Mouse (Mus musculus) neural tube, embryonic 13.5 days (tissue): ENCODE data around the gene Sec1. TPM values are rescaled to one million over a fixed set of nuclear protein-coding genes. Genes with fewer than 3 reads are reported as not detected.

ENCODE experiments used
- ATAC-seq: fragments of 200-750 bp; cut with Nextera tagmentation; 2 replicates; pipeline ENCODE4 v1.8.0; 2017; ENCODE audit warnings: low read depth, mild to moderate bottlenecking, moderate TSS enrichment, moderate library complexity
- H3K27ac ChIP-seq: fragments of 300-500 bp; sonication (generic); replicated peaks from 2 replicates; pipeline ENCODE4 v1.5.1; 2015; ENCODE audit warnings: moderate library complexity, mild to moderate bottlenecking, inconsistent platforms
- H3K27me3 ChIP-seq: fragments of 300-500 bp; sonication (generic); 2 replicates; pipeline ENCODE4 v1.6.1; 2015; ENCODE audit warnings: mild to moderate bottlenecking, inconsistent platforms
- H3K36me3 ChIP-seq: fragments of 300-500 bp; sonication (generic); 2 replicates; pipeline ENCODE4 v1.6.1; 2015; ENCODE audit warnings: mild to moderate bottlenecking, inconsistent platforms
- H3K4me1 ChIP-seq: fragments of 300-500 bp; sonication (generic); replicated peaks from 2 replicates; pipeline ENCODE4 v1.6.1; 2015; ENCODE audit warnings: inconsistent platforms
- H3K4me2 ChIP-seq: fragments of 300-500 bp; sonication (generic); 2 replicates; pipeline ENCODE4 v1.6.1; 2015; ENCODE audit warnings: inconsistent platforms, mild to moderate bottlenecking, moderate library complexity
- H3K4me3 ChIP-seq: fragments of 300-500 bp; sonication (generic); 2 replicates; pipeline ENCODE4 v1.5.1; 2015; ENCODE audit warnings: mild to moderate bottlenecking, inconsistent platforms
- H3K9ac ChIP-seq: fragments of 300-500 bp; sonication (generic); 2 replicates; pipeline ENCODE4 v1.6.1; 2015; ENCODE audit warnings: moderate library complexity, mild to moderate bottlenecking, inconsistent platforms
- H3K9me3 ChIP-seq: fragments of 300-500 bp; sonication (generic); 2 replicates; pipeline ENCODE4 v1.6.1; 2016; ENCODE audit warnings: inconsistent platforms
- WGBS: fragments of 180-500 bp; shearing (Covaris S2); methylation state at CpG from one replicate; pipeline ENCODE4 v1.1.7; 2015; 5-methylcytosine and 5-hydroxymethylcytosine counted together
- polyA plus RNA-seq: library from polyadenylated mRNA; unstranded; fragments of >200 nt; fragmentation: Nextera tagmentation; extraction: Ambion mirVana; gene quantifications from 2 replicates; pipeline ENCODE4 v1.2.1, GENCODE M21; 2015

Sec1 gene
- 0.52 and 0.93 TPM in 2 replicates for polyA plus RNA-seq

DNA sequence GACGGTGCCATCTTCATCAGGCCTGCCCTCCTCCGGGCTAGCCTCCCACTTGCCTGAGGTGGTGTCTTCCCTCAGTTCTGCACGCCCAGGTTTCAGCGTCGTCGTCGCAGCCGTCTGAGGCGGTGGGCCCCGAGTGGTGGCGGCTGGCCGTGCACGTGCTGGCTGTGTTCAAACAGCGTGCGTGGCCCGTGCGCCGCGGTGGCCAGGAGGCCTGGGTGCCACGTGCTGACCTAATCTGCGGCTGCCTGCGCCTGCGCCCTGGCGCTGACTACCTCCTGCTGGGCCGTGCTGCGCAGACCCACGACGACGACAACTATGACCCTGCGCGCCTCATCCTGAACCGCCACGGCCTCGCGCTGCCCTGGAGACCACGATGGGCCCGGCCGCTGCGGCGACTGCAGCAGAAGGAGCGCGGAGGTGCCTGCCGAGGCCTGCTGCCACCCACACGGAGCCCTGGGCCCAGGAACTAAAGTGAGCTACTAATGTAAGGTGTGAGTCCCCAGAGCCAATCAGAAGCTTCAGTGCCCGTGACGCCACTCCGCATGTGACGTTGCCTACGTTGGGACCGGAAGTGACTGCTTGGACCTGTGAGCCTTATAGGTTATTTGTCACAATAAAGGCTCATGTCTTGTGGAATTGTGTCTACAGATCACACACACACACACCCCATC is at the start of gene Sec1:
Sec1 (minus strand) TSS at position 482 of the 671 bp plus-strand sequence.
- no peak within 1 kb of the TSS for H3K4me2 ChIP-seq
- H3K9ac ChIP-seq: no peak within 1 kb of the TSS
- peaks cover 12% of the 10 kb centered on the region for H3K27me3 ChIP-seq
- H3K4me3 ChIP-seq: no peak within 1 kb of the TSS
- H3K27ac ChIP-seq: no peak within 1 kb of the TSS
- peaks cover 8% of the 10 kb centered on the region; the same call in 1 of the 2 replicates for H3K4me1 ChIP-seq
- ATAC-seq: no peak
- WGBS: 87% methylated on average over 50 of the region's 50 CpGs
- H3K36me3 ChIP-seq: no peaks in the 10 kb centered on the region
- no peaks in the 10 kb centered on the region for H3K9me3 ChIP-seq

- Histone ChIP-seq H3K4me1 (no peaks in the 10 kb centered on the region), H3K27me3 (peaks cover 11% of the 10 kb centered on the region; the same call in 1 of the 2 replicates), H3K9ac (no peak overlapping the region), H3K4me2 (peak overlapping the region; percentile 30), H3K36me3 (no peaks in the 10 kb centered on the region), H3K27ac (no peak overlapping the region), H3K9me3 (no peaks in the 10 kb centered on the region), H3K4me3 (no peak overlapping the region)
- 35% methylated on average over 19 of the region's 19 CpGs for WGBS
- ATAC-seq: no peak
These were observed 48.1 kb upstream of the Sec1 start for GRCm38 (mm10) chr7:45742338-45742737.

DNA sequence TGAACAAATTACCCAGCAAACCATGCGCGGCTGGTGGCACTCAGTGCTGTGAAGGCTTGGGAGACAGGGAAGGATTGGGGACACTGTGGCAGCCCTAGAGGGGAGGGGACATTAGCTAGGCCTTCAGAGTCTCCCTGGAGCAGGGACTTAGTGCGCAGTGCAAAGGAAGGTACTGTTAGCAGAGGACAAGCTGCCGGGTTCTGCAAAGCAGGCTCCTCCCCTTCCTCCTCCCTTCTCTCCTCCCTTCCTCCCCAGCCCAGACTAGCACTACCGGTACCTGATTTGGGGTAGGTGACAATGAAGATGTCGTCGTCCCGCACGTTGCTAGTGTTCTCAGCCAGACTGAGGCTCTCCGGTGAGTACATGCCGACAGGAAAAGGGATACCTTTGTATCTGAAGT is 47.6 kb upstream of the Sec1 start:
- H3K36me3 ChIP-seq: no peaks in the 10 kb centered on the region
- H3K27ac ChIP-seq: no peak overlapping the region
- 34% methylated on average over 11 of the region's 11 CpGs for WGBS
- no peak for ATAC-seq
- H3K4me1 ChIP-seq: no peaks in the 10 kb centered on the region
- no peak overlapping the region for H3K4me3 ChIP-seq
- peaks cover 11% of the 10 kb centered on the region; the same call in 1 of the 2 replicates for H3K27me3 ChIP-seq
- H3K4me2 ChIP-seq: peak overlapping the region; percentile 30
- H3K9me3 ChIP-seq: no peaks in the 10 kb centered on the region
- H3K9ac ChIP-seq: 0 out of 2 replicates have a peak overlapping the region, but pooled peaks have one; percentile 38

DNA sequence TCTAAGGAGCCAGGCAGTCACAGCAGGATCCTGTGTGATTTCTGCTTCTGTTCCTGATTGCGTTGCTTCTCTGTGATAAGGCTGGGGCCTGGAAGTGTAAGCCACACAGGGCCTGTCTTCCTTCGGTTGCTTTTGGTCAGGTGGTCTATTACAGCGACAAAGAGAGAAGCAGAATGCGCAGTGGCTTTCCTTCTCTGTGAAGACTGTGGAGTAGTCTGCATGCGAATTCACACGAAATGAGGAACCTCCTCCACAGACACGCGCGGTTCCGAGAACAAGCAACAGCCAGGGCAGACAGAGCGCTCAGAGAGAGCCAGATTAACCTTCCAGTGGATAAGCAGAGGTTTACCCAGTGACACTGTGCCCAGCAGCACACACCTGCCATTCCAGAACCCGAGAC is 47.1 kb upstream of the Sec1 start:
- Histone ChIP-seq H3K27me3 (peaks cover 11% of the 10 kb centered on the region; the same call in 1 of the 2 replicates), H3K4me1 (no peaks in the 10 kb centered on the region)
- whole genome bisulfite sequencing: 88% methylated on average over 12 of the region's 12 CpGs

DNA sequence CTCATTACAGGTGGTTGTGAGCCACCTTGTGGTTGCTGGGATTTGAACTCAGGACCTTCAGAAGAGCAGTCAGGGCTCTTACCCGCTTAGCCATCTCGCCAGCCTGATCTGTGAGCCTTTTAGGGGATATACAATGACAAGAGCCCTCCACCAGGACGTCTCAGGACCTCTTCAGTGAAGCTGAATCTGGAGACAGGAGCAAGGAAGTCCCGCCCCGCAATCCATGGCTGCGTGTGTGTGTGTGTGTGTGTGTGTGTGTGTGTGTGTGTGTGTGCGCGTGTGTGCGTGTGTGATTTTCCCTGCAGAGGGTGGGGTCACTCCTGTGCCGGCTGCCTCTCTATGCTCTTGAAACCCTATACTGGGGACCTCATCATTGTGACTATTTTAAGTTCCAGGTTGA is 45.6 kb upstream of the Sec1 start:
- H3K4me1 ChIP-seq: no peaks in the 10 kb centered on the region
- 75% methylated on average over 9 of the region's 10 CpGs for WGBS
- H3K4me2 ChIP-seq: no peak overlapping the region
- no peaks in the 10 kb centered on the region for H3K9me3 ChIP-seq
- no peak overlapping the region for H3K4me3 ChIP-seq
- H3K27ac ChIP-seq: no peak overlapping the region
- H3K9ac ChIP-seq: no peak overlapping the region
- no peak for ATAC-seq
- H3K27me3 ChIP-seq: peaks cover 11% of the 10 kb centered on the region; the same call in 1 of the 2 replicates
- H3K36me3 ChIP-seq: no peaks in the 10 kb centered on the region

More for the DNA sequence above, 47.1 kb upstream of the Sec1 start:
- Histone ChIP-seq H3K9ac (no peak overlapping the region), H3K27ac (no peak overlapping the region), H3K4me2 (no peak overlapping the region), H3K4me3 (no peak overlapping the region), H3K36me3 (no peaks in the 10 kb centered on the region), H3K9me3 (no peaks in the 10 kb centered on the region)
- no peak for ATAC-seq

DNA sequence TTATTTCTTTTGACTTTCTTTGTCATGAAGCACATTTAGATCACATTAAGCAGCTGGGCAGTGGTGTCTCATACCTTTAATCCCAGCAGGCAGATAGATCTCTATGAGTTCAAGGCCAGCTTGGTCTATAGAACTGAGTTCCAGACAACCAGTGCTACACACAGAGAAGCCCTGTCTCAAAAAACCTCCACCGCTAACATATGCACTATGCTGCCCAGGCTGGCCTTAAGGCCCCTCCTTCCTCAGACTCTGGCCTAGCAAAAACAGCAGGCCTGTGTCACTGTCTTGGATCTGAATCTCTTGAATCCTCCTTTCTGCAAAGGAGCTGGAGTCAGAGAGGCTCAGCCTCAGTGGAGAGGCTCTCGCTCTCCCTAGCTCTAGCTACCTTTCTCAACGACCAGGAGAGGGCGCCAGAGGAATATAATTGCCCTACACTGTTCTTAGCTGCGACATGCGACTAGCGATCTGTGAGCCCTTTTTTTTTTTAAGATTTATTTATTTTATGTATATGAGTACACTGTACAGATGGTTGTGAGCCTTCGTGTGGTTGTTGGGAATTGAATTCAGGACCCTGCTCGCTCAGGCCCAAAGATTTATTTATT is 45.1 kb upstream of the Sec1 start:
- WGBS: 6% methylated on average over 9 of the region's 9 CpGs
- H3K9ac ChIP-seq: no peak overlapping the region
- ATAC-seq: peak; percentile 89

DNA sequence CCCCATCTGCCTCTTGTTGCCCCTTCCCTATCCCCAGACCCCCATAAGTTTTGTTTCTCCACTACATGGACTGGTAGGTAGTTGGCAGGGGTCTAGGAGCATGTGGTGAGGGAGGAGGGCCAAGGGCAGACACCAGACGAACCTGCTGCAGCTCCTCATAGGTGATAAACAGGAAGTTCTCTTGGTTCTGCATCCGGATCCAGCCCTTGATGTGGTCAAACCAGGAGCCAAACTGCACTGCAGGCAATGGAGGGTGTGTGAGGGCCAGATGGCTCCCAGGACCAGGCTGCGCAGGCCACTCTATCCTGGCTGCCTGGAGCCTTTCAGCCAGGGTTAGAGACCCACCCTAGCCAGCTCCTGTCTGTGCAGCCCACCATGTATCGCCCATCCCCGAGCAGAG is 39.3 kb upstream of the Sec1 start:
- H3K9me3 ChIP-seq: no peaks in the 10 kb centered on the region
- H3K27me3 ChIP-seq: no peaks in the 10 kb centered on the region
- H3K4me2 ChIP-seq: no peak overlapping the region
- WGBS: 81% methylated on average over 5 of the region's 5 CpGs
- 0 out of 2 replicates have a peak, but pooled peaks cover 8% of the 10 kb centered on the region for H3K4me1 ChIP-seq
- ATAC-seq: no peak
- H3K27ac ChIP-seq: no peak overlapping the region
- H3K9ac ChIP-seq: no peak overlapping the region
- H3K4me3 ChIP-seq: no peak overlapping the region
- H3K36me3 ChIP-seq: peaks cover 4% of the 10 kb centered on the region; the same call in 1 of the 2 replicates

More for the DNA sequence above, 45.1 kb upstream of the Sec1 start:
- Histone ChIP-seq H3K36me3 (no peaks in the 10 kb centered on the region), H3K27me3 (peaks cover 11% of the 10 kb centered on the region; the same call in 1 of the 2 replicates), H3K4me3 (no peak overlapping the region), H3K27ac (no peak overlapping the region), H3K4me2 (no peak overlapping the region), H3K9me3 (no peaks in the 10 kb centered on the region), H3K4me1 (no peaks in the 10 kb centered on the region)

GRCm38 (mm10) chr7:45730727-45731431 is 36.7 kb upstream of the Sec1 start:
- Histone ChIP-seq H3K36me3 (peaks cover 20% of the 10 kb centered on the region), H3K9ac (no peak overlapping the region), H3K9me3 (no peaks in the 10 kb centered on the region), H3K27me3 (no peaks in the 10 kb centered on the region), H3K4me2 (no peak overlapping the region), H3K27ac (no peak overlapping the region), H3K4me3 (no peak overlapping the region), H3K4me1 (0 out of 2 replicates have a peak, but pooled peaks cover 8% of the 10 kb centered on the region)
- no peak for ATAC-seq
- WGBS: 18% methylated on average over 16 of the region's 16 CpGs

DNA sequence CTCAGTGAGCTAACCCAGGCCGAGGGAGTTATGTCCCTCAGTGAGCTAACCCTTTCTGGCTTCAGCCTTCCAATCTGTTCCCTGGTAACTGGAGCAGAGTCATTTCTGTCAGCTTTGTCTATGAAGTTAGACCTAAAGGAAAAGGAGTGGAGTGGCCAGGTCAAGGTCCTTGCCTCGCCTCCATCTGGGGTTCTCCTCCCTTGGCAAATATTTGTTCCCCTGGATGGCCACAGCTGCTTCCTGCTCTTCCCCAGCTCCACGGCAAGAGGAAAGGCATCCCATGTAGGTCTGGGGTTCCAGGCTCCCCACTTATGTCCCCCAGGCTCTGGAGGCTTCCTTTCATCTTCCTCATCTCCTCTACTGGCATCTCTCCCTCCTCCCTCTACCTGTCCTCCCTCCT is 33.4 kb upstream of the Sec1 start:
- no peak overlapping the region for H3K4me3 ChIP-seq
- no peak for ATAC-seq
- H3K9me3 ChIP-seq: no peaks in the 10 kb centered on the region
- no peak overlapping the region for H3K4me2 ChIP-seq
- no peak overlapping the region for H3K9ac ChIP-seq
- H3K27me3 ChIP-seq: no peaks in the 10 kb centered on the region
- no peak overlapping the region for H3K27ac ChIP-seq
- 84% methylated on average over 3 of the region's 3 CpGs for WGBS
- H3K4me1 ChIP-seq: 0 out of 2 replicates have a peak, but pooled peaks cover 8% of the 10 kb centered on the region
- peaks cover 52% of the 10 kb centered on the region for H3K36me3 ChIP-seq

- ATAC-seq: no peak
- no peak overlapping the region for H3K27ac ChIP-seq
- WGBS: 95% methylated on average over 10 of the region's 10 CpGs
- H3K4me1 ChIP-seq: peaks cover 14% of the 10 kb centered on the region; the same call in 1 of the 2 replicates
- no peak overlapping the region for H3K4me2 ChIP-seq
- H3K4me3 ChIP-seq: no peak overlapping the region
- no peak overlapping the region for H3K9ac ChIP-seq
- H3K27me3 ChIP-seq: no peaks in the 10 kb centered on the region
- no peaks in the 10 kb centered on the region for H3K9me3 ChIP-seq
- H3K36me3 ChIP-seq: peaks cover 64% of the 10 kb centered on the region
These were observed 32.2 kb upstream of the Sec1 start for GRCm38 (mm10) chr7:45726419-45726818.

DNA sequence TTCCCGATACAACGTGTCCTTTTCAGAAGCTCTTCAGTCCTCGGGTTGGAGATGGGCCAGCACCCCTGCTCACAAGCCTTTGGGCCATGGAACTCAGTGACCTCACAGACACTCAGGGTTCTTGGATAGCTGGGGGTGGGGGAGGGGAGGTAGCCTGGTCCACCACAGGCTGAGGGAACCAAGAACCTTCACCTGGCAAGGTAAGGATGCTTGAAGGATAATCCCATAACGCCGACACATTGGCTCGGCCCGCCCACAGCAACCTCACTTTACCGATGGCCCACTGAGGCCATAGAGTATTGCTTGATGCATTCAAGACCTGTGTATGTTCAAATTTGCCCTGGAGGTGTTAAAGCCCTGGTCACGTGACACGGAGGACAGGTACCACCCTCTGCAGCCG is 31.5 kb upstream of the Sec1 start, which contains the start of gene Spaca4:
Spaca4 (minus strand) TSS at position 101 of the 400 bp plus-strand sequence.
- no peak within 1 kb of the TSS for H3K9ac ChIP-seq
- H3K27me3 ChIP-seq: no peaks in the 10 kb centered on the region
- no peaks in the 10 kb centered on the region for H3K9me3 ChIP-seq
- ATAC-seq: no peak
- H3K27ac ChIP-seq: no peak within 1 kb of the TSS
- no peak within 1 kb of the TSS for H3K4me3 ChIP-seq
- H3K36me3 ChIP-seq: peaks cover 71% of the 10 kb centered on the region
- WGBS: 93% methylated on average over 11 of the region's 11 CpGs
- peaks cover 14% of the 10 kb centered on the region for H3K4me1 ChIP-seq
- H3K4me2 ChIP-seq: no peak within 1 kb of the TSS

GRCm38 (mm10) chr7:45725151-45725550 is 30.9 kb upstream of the Sec1 start:
- 93% methylated on average over 9 of the region's 9 CpGs for WGBS
- Histone ChIP-seq H3K9ac (no peak overlapping the region), H3K4me3 (no peak overlapping the region), H3K27ac (no peak overlapping the region), H3K36me3 (peaks cover 77% of the 10 kb centered on the region), H3K4me2 (no peak overlapping the region), H3K4me1 (peaks cover 13% of the 10 kb centered on the region), H3K9me3 (no peaks in the 10 kb centered on the region), H3K27me3 (no peaks in the 10 kb centered on the region)
- ATAC-seq: no peak
